Mouse (Mus musculus): ENCODE measurements at regions not wholly inside any gene's neighbourhood (a gene's known extent, or its start where the extent isn't known, plus 50 kb on each side); places are given as distances from the start of the nearest gene placed in this dataset.
A peak's percentile ranks its signal among the peaks of the same experiment; 100 is the strongest.

DNA sequence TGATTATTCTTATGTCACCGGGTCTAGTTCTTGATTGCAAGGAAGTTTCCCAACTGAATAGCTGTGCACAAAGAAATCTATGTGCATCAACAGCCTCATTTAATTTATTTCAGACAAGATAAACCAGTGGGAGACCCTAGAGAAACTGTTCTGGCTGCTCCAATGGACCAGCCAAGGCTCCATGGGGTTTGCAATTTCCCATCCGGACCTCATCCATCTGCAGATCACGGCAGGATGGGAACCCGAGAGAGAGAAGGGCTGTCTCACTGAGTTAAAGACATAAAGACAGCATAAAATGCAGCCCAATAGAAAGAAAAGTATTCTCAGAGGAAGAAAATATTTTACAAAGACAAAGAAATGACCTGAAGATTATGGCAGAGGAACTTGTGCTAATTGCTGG, 458.5 kb upstream of the Cdh10 start:
- DNase-seq, result no peak

DNA sequence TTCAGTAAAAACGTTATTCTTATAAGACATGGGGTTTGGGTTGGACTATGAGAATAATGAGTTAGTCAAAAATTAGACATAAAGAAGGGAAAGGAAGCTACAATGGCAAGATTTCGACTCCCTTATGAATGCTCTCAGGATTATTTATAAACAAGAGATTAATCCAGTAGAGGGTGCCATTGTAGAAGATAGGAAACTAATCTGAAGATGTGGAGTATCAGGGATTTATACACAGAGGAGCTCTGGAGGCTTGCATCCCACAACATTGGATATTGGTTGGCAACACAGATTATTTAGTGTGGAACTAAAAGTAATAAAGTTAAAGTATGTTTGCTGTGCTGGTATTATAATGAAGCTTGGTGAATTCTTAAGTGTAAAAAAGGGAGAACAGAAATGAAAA, 419.0 kb upstream of the Cdh10 start:
- no peak for DNase-seq

DNA sequence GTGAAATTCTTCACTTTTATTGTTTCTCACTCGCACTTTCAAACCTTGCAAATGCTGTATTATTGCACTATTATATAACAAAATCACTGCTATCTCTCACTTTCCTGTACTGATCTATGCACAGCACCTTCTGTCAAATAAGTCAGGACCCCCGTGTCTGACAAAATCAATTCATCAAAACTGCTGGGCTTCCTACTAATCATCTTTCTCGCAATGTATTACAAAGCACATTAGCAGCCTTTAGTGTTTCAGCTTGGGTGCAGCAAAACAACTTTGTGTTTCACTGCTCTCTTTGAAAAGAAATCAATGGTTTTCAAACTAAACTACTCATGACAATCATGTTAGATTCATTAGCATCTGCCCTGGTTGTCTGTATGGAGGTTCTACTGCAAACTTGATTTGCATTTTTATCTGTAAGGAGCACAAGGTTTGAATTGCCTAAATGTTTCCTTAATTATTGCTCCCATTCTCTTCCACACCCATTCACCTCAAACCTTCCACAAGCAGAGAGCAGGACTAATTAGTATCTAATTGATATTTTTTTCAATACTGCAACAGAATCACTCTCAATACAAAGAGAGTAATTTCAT, 418.4 kb upstream of the Cdh10 start:
- DNase-seq, result no peak

DNA sequence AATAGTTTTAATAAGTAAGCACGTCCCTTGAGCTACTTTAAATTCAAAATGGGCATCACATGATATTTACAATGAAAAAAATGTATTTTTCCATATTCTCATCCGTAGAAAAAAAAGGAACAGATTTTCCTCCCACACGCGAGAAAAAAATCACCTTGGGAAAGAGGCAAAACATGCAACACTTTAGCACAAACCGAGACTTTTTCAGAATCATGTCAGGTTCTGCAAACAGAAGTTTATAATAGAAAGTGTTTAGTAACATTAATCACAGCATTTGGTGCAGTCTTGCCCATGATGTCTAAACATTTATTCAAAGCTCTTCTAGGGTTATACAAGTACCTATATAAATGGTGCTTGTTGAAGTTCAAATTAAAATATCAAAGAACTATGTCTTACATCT, 386.0 kb upstream of the Cdh10 start:
- DNase-seq, result no peak

DNA sequence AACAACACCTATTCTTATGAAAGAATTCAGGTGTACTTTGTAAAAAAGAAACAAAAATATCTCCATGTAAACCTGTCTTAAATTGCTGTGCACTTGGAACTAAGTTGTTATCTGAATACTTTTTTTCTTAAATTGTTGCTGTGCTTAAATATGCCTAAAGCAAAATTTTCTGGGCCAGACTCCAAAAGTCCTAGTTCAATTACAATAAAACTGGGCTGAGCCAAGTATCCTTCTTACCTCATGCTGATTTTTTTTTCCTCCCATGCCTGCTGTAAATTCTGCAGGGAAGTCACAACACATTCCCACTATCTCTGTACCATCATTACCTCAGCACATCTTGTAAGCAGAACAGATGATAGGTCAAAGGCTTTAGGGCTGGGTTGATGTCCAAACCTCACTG, 364.9 kb upstream of the Cdh10 start:
- DNase-seq, result no peak

DNA sequence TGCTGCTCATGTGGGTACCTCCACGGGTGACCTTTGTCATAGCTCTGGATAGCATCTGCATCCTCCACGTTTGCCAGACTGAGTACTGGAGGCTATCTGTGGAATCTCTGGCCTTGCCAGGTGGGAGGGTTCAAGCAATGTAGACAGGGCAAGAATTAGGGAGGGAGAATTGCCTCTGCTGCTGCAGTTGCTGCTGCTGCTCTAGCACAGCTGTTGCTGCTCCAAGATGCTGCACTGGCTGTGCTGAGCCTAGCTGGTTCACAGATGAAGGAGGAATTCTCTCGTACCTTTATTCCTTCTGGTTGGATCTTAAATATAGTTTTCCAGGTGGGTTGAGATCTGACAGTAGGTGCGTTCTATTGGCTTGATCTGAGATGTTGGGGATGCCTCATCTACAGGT, 336.4 kb upstream of the Cdh10 start:
- DNase-seq, result no peak

DNA sequence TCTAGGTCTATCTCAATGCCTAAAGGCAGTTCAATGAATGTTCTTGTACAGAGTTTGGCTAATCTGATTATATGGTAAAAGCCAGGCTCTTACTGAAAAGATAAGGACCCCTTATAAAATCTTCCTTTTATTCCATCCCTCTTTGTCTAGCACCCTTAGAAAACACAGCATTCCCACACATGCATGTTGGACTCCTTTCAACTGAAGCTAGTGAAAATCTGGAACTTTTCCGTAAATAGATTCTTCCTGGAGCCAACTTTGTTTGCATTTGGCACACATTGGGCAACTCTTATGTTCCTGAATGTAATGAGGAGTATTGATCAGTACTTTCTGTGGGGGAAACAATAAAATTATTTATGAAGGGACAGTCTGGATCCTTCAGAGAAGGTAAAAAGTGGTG, 307.1 kb upstream of the Cdh10 start:
- DNase-seq, result peak; percentile 3

DNA sequence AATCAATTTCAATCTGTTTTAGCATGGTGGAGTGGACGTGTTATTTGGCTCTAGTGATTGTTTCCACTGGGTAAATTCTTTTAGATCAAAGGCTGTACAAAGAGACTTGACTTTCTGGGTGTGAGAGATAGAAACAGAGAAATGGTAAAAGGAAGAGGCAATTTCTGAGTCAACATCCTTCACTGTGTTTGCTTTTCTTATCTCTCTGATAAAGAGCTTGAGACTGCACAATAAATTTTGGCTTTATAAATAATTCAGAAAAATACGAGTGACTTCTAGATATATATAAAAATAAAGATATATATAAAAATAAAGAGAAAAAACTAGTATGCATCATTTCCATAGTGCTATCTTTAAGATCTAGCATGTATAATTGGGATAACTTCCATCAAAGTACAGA, 301.0 kb upstream of the Cdh10 start:
- no peak for DNase-seq

DNA sequence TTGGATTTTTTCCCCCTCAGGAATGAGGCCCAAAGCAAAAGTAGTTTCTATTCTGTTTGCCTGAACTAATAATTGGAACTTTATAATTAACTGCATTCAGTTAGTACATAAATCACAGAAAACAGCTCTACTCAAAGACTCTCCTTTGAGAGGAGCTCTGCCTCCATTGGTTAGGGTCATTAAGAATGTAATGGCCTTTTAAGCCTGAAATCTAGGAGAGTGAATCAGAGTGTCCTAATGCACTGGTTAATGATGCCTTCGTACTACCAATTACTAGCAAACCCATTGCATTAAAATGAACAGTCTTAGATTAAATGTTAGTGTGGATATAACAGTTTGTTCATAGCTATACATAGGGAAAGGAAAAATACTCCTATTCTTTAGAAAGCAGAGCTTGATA, 262.3 kb upstream of the Cdh10 start:
- no peak for DNase-seq
